ENCODE assay signal across 12 mouse cellular contexts in the genomic region with DNA sequence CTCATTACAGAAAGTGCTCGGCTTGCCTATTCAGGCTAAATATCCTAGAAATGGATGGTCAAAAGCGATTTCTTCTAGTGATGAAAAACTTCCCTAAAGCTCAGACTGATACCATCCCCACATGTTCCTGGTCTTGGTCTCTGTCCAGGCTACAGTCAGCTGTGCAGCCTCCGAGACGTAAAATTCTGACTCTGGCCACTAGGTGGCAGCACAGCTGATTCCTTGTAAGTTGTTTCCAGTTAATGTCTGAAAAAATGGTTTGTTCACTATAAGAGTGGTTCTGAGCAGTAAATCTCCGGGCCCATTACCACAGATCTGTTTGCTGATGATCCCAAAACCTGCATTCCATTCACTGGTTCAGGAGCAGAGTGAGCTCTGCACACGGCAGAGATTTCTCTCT. TPM values are rescaled to one million over a fixed set of nuclear protein-coding genes. Genes with fewer than 3 reads are reported as not detected.
ATAC-seq lines count a peak whose summit lies in the region.
"Had no signal": no experiment of that assay in that cellular context is flagged by ENCODE, and none has a peak within 500 bp of the region (broad histone marks: within the 10 kb centered on the region; RNA-seq: fewer than 3 reads in every experiment).

No protein-coding gene starts in this region.

- 0 out of 2 replicates have a peak, but pooled peaks have one; percentile 42 for ATAC-seq in common myeloid progenitor, adult 5-6 weeks (replicated peaks; ENCODE audit: low read depth, poor library complexity, severe bottlenecking)
- peak; percentile 54 for ATAC-seq in megakaryocyte, adult 5-6 weeks (ENCODE audit: poor library complexity, severe bottlenecking)
- peak; percentile 57; the same call in 1 of the 2 replicates for ATAC-seq in megakaryocyte progenitor cell, adult 5-6 weeks (replicated peaks; ENCODE audit: poor library complexity)

RNA-seq across cellular contexts. Expression of a gene that starts 12.5 kb away (rescaled TPM):
- not detected in 2 replicates for total RNA-seq in common myeloid progenitor, adult 5-6 weeks (2017)
- total RNA-seq in megakaryocyte, adult 5-6 weeks (2015): not detected in 2 replicates
- total RNA-seq in megakaryocyte, adult 5-6 weeks (2017): not detected in 2 replicates
- total RNA-seq in megakaryocyte progenitor cell, adult 5-6 weeks (2015): not detected in 2 replicates
- total RNA-seq in megakaryocyte progenitor cell, adult 5-6 weeks (2017): not detected in 2 replicates
- total RNA-seq: adrenal gland, adult 18-20 months; adrenal gland, adult 2 months; adrenal gland, adult 8-10 months; adrenal gland, postnatal 10 days; adrenal gland, postnatal 14 days; adrenal gland, postnatal 25 days; adrenal gland, postnatal 36 days; adrenal gland, postnatal 4 days; MEL had no signal

RNA-seq across cellular contexts. Expression of a gene that starts 48.3 kb away (rescaled TPM):
- not detected in 2 replicates for total RNA-seq in common myeloid progenitor, adult 5-6 weeks (2017)
- not detected in 2 replicates for total RNA-seq in megakaryocyte, adult 5-6 weeks (2015)
- total RNA-seq in megakaryocyte, adult 5-6 weeks (2017): 0.45 TPM in 1 of 2 replicates, not detected in the other
- not detected in 2 replicates for total RNA-seq in megakaryocyte progenitor cell, adult 5-6 weeks (2015)
- total RNA-seq in megakaryocyte progenitor cell, adult 5-6 weeks (2017): 0.30 TPM in 1 of 2 replicates, not detected in the other
- total RNA-seq: adrenal gland, adult 18-20 months; adrenal gland, adult 2 months; adrenal gland, adult 8-10 months; adrenal gland, postnatal 10 days; adrenal gland, postnatal 14 days; adrenal gland, postnatal 25 days; adrenal gland, postnatal 36 days; adrenal gland, postnatal 4 days; MEL had no signal
